Mouse (Mus musculus) forebrain, embryonic 12.5 days (tissue): Measurements from ENCODE around the gene Gm28305. TPM values are rescaled to one million over a fixed set of nuclear protein-coding genes. Genes with fewer than 3 reads are reported as not detected.

Experiments used
- ATAC-seq: fragments of 200-750 bp; cut with Nextera tagmentation; 2 replicates; pipeline ENCODE4 v1.8.0; 2017; ENCODE audit warnings: moderate TSS enrichment; ENCODE audit not compliant: low FRiP score
- H3K27ac ChIP-seq: fragments of 300-500 bp; sonication (generic); 2 replicates; pipeline ENCODE4 v1.5.1; 2016; ENCODE audit warnings: mild to moderate bottlenecking
- H3K27me3 ChIP-seq: fragments of 300-500 bp; sonication (generic); 2 replicates; pipeline ENCODE4 v1.6.1; 2016; ENCODE audit warnings: mild to moderate bottlenecking
- H3K36me3 ChIP-seq: fragments of 300-500 bp; sonication (generic); replicated peaks from 2 replicates; pipeline ENCODE4 v1.6.1; 2016; ENCODE audit warnings: mild to moderate bottlenecking
- H3K4me1 ChIP-seq: fragments of 300-500 bp; sonication (generic); 2 replicates; pipeline ENCODE4 v1.6.1; 2016
- H3K4me2 ChIP-seq: fragments of 300-500 bp; sonication (generic); 2 replicates; pipeline ENCODE4 v1.6.1; 2016; ENCODE audit warnings: mild to moderate bottlenecking, moderate library complexity
- H3K4me3 ChIP-seq: fragments of 300-500 bp; sonication (generic); replicated peaks from 2 replicates; pipeline ENCODE4 v1.5.1; 2016; ENCODE audit warnings: mild to moderate bottlenecking
- H3K9ac ChIP-seq: fragments of 300-500 bp; sonication (generic); 2 replicates; pipeline ENCODE4 v1.6.1; 2016; ENCODE audit warnings: mild to moderate bottlenecking
- H3K9me3 ChIP-seq: fragments of 300-500 bp; sonication (generic); 2 replicates; pipeline ENCODE4 v1.6.1; 2016
- WGBS: fragments of 180-500 bp; shearing (Covaris S2); methylation state at CpG from one replicate; pipeline ENCODE4 v1.1.7; 2016; 5-methylcytosine and 5-hydroxymethylcytosine counted together
- polyA plus RNA-seq: library from polyadenylated mRNA; unstranded; fragments of >200 nt; fragmentation: Nextera tagmentation; extraction: Ambion mirVana; gene quantifications from 2 replicates; pipeline ENCODE4 v1.2.1, GENCODE M21; 2016

The Gm28305 gene
- polyA plus RNA-seq, 1 experiment from 2014 or later: not detected

DNA sequence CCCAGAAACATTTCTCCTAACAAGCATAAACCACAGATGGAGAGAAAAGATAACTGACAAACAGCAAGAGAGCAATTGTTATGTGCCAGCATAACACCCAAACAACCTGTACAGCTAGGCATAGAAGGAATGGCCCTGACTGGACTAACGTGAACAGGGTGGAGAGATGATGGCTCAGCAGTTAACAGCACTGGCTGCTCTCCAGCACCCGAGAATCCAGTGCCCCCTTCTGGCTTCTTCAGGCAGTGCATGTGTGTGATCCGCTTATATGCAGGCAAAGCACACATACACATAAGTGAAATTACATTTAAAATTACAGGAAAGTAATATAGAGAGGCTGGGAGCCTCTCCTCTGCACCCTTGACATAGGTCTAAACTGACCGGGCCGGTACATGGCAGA is 38.9 kb downstream of the Gm28305 start:
- H3K27me3 ChIP-seq: no peaks in the 10 kb centered on the region
- no peaks in the 10 kb centered on the region for H3K4me1 ChIP-seq
- no peak overlapping the region for H3K27ac ChIP-seq
- WGBS: 49% methylated on average over 5 of the region's 5 CpGs
- H3K4me2 ChIP-seq: no peak overlapping the region
- H3K9me3 ChIP-seq: no peaks in the 10 kb centered on the region
- 0 out of 2 replicates have a peak, but pooled peaks cover 2% of the 10 kb centered on the region for H3K36me3 ChIP-seq
- H3K4me3 ChIP-seq: no peak overlapping the region
- H3K9ac ChIP-seq: no peak overlapping the region
- no peak for ATAC-seq

DNA sequence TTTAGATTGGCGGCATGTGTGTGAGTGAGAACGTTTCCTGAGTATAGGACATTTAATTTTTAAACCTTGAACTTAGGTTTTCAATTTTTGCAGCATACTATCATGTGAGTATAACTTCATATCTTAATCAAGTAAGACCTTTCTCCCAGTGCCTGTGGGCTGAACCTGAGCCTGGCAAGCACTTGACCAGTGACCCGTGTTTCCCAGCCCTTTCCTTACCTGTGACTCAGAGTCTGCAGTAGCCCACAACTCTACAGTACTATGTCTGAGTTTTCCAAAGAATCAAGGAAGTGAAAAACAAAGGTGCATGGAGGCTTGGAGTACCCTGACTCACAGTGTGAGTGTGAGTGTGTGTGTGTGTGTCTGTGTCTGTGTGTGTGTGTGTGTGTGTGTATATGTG is 39.6 kb downstream of the Gm28305 start:
- Histone ChIP-seq H3K4me1 (no peaks in the 10 kb centered on the region), H3K27me3 (no peaks in the 10 kb centered on the region), H3K9me3 (no peaks in the 10 kb centered on the region), H3K4me2 (no peak overlapping the region), H3K4me3 (no peak overlapping the region), H3K36me3 (0 out of 2 replicates have a peak, but pooled peaks cover 2% of the 10 kb centered on the region), H3K27ac (no peak overlapping the region), H3K9ac (no peak overlapping the region)
- WGBS: 86% methylated on average over 3 of the region's 3 CpGs
- no peak for ATAC-seq

DNA sequence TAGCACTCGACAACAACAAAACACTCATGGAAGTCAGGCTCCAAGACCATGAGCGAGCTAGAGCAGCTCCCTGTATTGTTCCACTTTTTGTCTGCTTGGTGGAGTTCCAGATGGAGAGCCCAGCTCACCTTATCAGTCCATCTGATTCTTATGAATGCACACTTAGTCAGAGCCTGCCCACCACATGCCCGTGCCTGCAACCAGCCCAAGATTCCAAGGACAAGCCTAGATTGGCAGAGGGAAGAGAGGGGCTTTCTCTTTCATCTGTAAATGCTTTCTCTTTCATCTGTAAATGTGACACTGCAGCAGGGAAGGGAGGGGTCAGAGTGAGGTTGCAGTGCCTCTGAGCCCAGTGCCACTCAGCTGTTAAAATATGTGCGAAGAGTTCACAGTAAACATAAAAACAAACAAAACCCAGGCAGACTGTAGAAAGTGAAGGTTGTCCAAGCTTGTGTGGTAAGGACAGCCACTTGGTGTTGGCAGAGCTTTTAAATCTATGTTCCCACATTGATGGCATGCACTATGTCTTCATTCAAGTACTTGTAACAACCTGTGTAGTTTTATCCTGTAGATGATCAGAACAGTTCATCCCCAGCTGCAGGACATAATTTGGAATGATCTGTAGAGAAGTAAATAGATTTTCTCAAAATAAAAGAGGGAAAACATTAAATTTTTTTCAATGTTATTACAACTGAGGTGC is 45.4 kb downstream of the Gm28305 start:
- H3K36me3 ChIP-seq: no peaks in the 10 kb centered on the region
- WGBS: 78% methylated on average over 4 of the region's 4 CpGs
- H3K4me3 ChIP-seq: no peak overlapping the region
- no peaks in the 10 kb centered on the region for H3K4me1 ChIP-seq
- no peak for ATAC-seq
- no peaks in the 10 kb centered on the region for H3K9me3 ChIP-seq
- H3K9ac ChIP-seq: no peak overlapping the region
- H3K27ac ChIP-seq: no peak overlapping the region
- no peaks in the 10 kb centered on the region for H3K27me3 ChIP-seq
- H3K4me2 ChIP-seq: no peak overlapping the region

DNA sequence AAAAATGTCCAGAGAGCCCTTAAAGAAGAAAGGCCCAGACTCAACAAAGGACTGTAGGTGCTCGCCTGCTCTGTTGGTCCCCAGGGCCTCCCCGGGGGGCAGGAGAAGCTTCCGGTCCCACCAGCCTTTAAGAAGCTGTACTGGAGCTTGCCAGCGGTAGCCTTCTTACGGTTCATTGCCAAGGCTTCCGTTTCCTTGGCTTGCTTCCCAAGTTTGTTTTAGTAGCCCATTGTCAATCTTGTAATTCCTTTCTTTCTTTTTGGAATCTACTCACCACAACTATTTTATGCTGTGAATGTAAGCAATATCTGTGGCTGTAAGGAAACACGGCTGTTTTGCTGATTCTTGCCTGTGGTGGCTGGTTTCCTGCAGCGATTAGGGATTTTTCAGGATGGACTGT is 48.1 kb downstream of the Gm28305 start:
- no peaks in the 10 kb centered on the region for H3K27me3 ChIP-seq
- no peak overlapping the region for H3K4me3 ChIP-seq
- H3K4me1 ChIP-seq: no peaks in the 10 kb centered on the region
- H3K9ac ChIP-seq: no peak overlapping the region
- no peak for ATAC-seq
- no peaks in the 10 kb centered on the region for H3K9me3 ChIP-seq
- H3K36me3 ChIP-seq: no peaks in the 10 kb centered on the region
- 62% methylated on average over 8 of the region's 8 CpGs for WGBS
- no peak overlapping the region for H3K27ac ChIP-seq
- H3K4me2 ChIP-seq: no peak overlapping the region

- no peak for ATAC-seq
- Histone ChIP-seq H3K9ac (no peak overlapping the region), H3K9me3 (no peaks in the 10 kb centered on the region), H3K36me3 (no peaks in the 10 kb centered on the region), H3K4me3 (no peak overlapping the region), H3K4me1 (no peaks in the 10 kb centered on the region), H3K27me3 (no peaks in the 10 kb centered on the region), H3K27ac (no peak overlapping the region), H3K4me2 (no peak overlapping the region)
- 95% methylated on average over 5 of the region's 5 CpGs for WGBS
Observed at GRCm38 (mm10) chr9:104092945-104093344, 52.5 kb downstream of the Gm28305 start.

DNA sequence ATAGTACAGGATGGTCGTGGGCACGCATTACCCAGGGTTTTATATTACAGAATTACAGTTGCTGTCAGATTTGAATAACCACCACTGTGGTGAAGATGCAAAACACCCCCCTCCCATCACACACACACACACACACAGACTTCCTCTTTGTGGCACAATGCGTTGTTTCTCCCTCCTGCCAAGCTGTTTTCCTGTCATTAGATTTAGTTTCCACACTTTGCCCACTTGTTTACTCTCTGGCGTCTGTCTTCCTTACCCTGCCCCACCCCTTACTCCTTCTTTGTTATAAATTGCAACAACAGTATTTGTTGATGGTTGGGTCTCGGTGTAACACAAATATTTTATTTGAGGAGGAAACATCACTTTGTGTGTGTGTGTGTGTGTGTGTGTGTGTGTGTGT is 57.8 kb downstream of the Gm28305 start:
- WGBS: 82% methylated on average over 5 of the region's 5 CpGs
- H3K4me3 ChIP-seq: no peak overlapping the region
- H3K27ac ChIP-seq: no peak overlapping the region
- no peaks in the 10 kb centered on the region for H3K27me3 ChIP-seq
- no peak for ATAC-seq
- no peak overlapping the region for H3K4me2 ChIP-seq
- no peaks in the 10 kb centered on the region for H3K9me3 ChIP-seq
- H3K4me1 ChIP-seq: no peaks in the 10 kb centered on the region; the same call in 1 of the 2 replicates
- no peak overlapping the region for H3K9ac ChIP-seq
- H3K36me3 ChIP-seq: no peaks in the 10 kb centered on the region

DNA sequence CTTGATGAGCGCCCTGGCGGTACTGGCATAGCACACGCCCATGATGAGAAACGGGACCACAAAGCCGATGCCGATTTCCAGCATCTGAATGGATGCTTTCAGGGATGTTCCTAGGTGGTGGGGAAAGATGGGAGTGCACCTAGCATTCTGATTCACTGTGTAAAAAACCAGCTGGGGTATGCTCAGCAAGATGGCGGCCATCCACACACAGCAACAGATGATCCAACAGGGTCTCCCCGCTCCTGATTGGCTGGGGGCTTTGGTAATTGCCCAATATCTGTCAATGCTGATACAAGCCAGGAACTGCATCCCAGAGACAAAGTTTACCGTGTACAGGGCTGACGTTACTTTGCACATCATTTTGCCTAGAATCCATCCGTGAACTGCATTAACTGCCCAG is 58.6 kb downstream of the Gm28305 start:
- H3K9me3 ChIP-seq: no peaks in the 10 kb centered on the region
- no peaks in the 10 kb centered on the region for H3K36me3 ChIP-seq
- H3K4me2 ChIP-seq: no peak overlapping the region
- H3K27ac ChIP-seq: no peak overlapping the region
- no peaks in the 10 kb centered on the region for H3K27me3 ChIP-seq
- H3K4me1 ChIP-seq: no peaks in the 10 kb centered on the region; the same call in 1 of the 2 replicates
- no peak overlapping the region for H3K9ac ChIP-seq
- H3K4me3 ChIP-seq: no peak overlapping the region
- ATAC-seq: no peak
- WGBS: 94% methylated on average over 11 of the region's 11 CpGs

DNA sequence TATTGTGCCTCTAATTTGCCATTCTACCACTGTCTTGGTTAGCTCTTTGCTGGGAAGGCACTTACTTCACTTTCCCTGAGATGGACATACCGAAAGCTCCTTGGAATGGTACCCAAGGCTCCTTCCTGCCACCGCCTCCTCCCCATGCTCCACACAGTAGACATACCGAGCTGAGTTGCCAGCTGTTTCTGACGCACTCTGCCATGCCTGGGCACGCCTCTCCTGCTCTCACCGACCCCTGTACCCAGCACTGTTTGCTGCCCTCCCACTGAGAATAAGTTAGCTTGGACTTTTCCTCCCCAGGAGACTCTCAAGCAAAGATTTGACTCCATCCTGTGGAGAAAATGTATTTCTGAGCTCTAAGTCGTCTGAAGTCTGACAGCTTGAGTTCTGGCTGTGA is 60.4 kb downstream of the Gm28305 start:
- no peaks in the 10 kb centered on the region; the same call in 1 of the 2 replicates for H3K4me1 ChIP-seq

DNA sequence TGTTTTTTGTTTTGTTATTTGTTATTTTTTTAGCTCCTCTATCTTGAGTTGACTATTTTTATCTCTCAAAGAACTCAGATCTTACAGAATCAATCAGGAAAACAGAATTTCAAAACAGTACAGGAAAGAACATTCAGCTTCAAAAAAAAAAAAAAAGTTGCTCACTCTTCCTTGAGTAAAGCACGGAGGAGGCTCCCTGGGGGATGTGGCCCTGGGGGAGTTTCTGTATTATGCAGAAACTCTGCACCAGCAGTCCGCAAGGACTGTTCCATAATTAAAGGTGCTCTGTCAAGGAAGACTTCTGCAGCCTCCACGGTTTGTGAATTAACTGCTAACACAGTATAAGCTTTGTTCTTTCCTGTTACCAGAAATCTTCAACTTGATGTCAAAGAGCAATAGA is 61.0 kb downstream of the Gm28305 start:
- Histone ChIP-seq H3K9ac (no peak overlapping the region), H3K4me3 (no peak overlapping the region), H3K9me3 (no peaks in the 10 kb centered on the region), H3K27me3 (no peaks in the 10 kb centered on the region), H3K4me1 (no peaks in the 10 kb centered on the region; the same call in 1 of the 2 replicates), H3K36me3 (no peaks in the 10 kb centered on the region), H3K4me2 (no peak overlapping the region), H3K27ac (no peak overlapping the region)
- WGBS: 29% methylated on average over 3 of the region's 3 CpGs
- no peak for ATAC-seq

More for the DNA sequence above, 60.4 kb downstream of the Gm28305 start:
- H3K4me3 ChIP-seq: no peak overlapping the region
- H3K27me3 ChIP-seq: no peaks in the 10 kb centered on the region
- H3K4me2 ChIP-seq: no peak overlapping the region
- no peak overlapping the region for H3K9ac ChIP-seq
- no peaks in the 10 kb centered on the region for H3K9me3 ChIP-seq
- no peak overlapping the region for H3K27ac ChIP-seq
- WGBS: 58% methylated on average over 7 of the region's 7 CpGs
- H3K36me3 ChIP-seq: no peaks in the 10 kb centered on the region
- no peak for ATAC-seq

GRCm38 (mm10) chr9:104102301-104102700 is 61.8 kb downstream of the Gm28305 start:
- Histone ChIP-seq H3K4me3 (no peak overlapping the region), H3K9ac (no peak overlapping the region), H3K36me3 (no peaks in the 10 kb centered on the region), H3K27ac (no peak overlapping the region), H3K9me3 (no peaks in the 10 kb centered on the region), H3K4me1 (no peaks in the 10 kb centered on the region; the same call in 1 of the 2 replicates), H3K27me3 (no peaks in the 10 kb centered on the region), H3K4me2 (no peak overlapping the region)
- no peak for ATAC-seq
- WGBS: 29% methylated on average over 6 of the region's 6 CpGs

DNA sequence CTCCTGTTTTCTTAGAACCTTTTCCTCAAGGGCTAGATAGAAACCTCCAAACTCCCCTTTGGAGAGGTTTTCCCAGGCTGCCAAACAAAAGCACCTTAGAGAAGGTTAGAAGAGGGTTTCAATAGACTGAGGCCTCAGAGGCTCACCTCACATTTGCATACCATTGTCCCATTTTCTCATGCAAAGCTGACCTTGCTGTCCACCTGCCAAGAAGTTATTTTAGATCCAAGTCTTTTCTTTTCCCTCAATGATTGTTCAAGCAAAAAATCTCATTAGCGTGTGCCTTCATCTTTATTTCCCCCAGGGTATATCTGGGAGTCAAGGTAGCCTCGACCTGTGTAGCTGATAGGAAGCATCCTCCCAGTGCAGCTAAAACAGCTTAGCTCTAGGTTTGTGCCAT is 62.4 kb downstream of the Gm28305 start:
- Histone ChIP-seq H3K27ac (no peak overlapping the region), H3K9me3 (no peaks in the 10 kb centered on the region), H3K36me3 (no peaks in the 10 kb centered on the region), H3K4me1 (no peaks in the 10 kb centered on the region; the same call in 1 of the 2 replicates), H3K27me3 (no peaks in the 10 kb centered on the region), H3K9ac (no peak overlapping the region), H3K4me2 (no peak overlapping the region), H3K4me3 (no peak overlapping the region)
- no peak for ATAC-seq
- 28% methylated on average over 2 of the region's 2 CpGs for WGBS

GRCm38 (mm10) chr9:104104986-104105385 is 64.5 kb downstream of the Gm28305 start:
- H3K9ac ChIP-seq: no peak overlapping the region
- ATAC-seq: no peak
- no peak overlapping the region for H3K4me3 ChIP-seq
- no peaks in the 10 kb centered on the region for H3K27me3 ChIP-seq
- no peak overlapping the region for H3K27ac ChIP-seq
- H3K4me2 ChIP-seq: no peak overlapping the region
- WGBS: 89% methylated on average over 2 of the region's 2 CpGs
- H3K36me3 ChIP-seq: no peaks in the 10 kb centered on the region
- H3K4me1 ChIP-seq: no peaks in the 10 kb centered on the region; the same call in 1 of the 2 replicates
- H3K9me3 ChIP-seq: no peaks in the 10 kb centered on the region

GRCm38 (mm10) chr9:104106930-104107329 is 66.5 kb downstream of the Gm28305 start:
- Histone ChIP-seq H3K4me2 (no peak overlapping the region), H3K9ac (no peak overlapping the region), H3K36me3 (no peaks in the 10 kb centered on the region), H3K27ac (no peak overlapping the region), H3K9me3 (no peaks in the 10 kb centered on the region), H3K27me3 (no peaks in the 10 kb centered on the region), H3K4me1 (no peaks in the 10 kb centered on the region; the same call in 1 of the 2 replicates), H3K4me3 (no peak overlapping the region)
- ATAC-seq: no peak
- 81% methylated on average over 9 of the region's 9 CpGs for WGBS
